Mouse (Mus musculus): ENCODE results near the gene Tnfsfm13. TPM values are rescaled to one million over a fixed set of nuclear protein-coding genes. Genes with fewer than 3 reads are reported as not detected.
"Not testable (repeated sequence)": the region's sequence is repeated elsewhere in the genome, so short reads cannot be mapped to it uniquely, and the experiment has no call there.

The Tnfsfm13 gene
- polyA plus RNA-seq (2012; rRNA removed) = 2.9 and 4.9 TPM in 2 replicates

- DNase-seq (ENCODE audit: extremely low spot score in 1 of 2, low spot score in 1 of 2) = peak in 1 of 2 experiments; percentile 20
Measured at GRCm38 (mm10) chr11:69695361-69696181, at the start of gene Tnfsfm13, which contains the start of gene Tnfsf12. Tnfsfm13 (minus strand) TSS chr11:69696098. Tnfsf12 (minus strand) TSS chr11:69695849.

- not testable (repeated sequence) for DNase-seq (ENCODE audit: extremely low spot score in 1 of 2, low spot score in 1 of 2)
Measured at GRCm38 (mm10) chr11:69731408-69731807, 35.5 kb upstream of the Tnfsfm13 start.

GRCm38 (mm10) chr11:69729063-69729462 is 33.2 kb upstream of the Tnfsfm13 start:
- DNase-seq (ENCODE audit: extremely low spot score in 1 of 2, low spot score in 1 of 2) = peak in 1 of 2 experiments; percentile 55

GRCm38 (mm10) chr11:69725951-69726350 is 30.1 kb upstream of the Tnfsfm13 start:
- no peak for DNase-seq (ENCODE audit: extremely low spot score in 1 of 2, low spot score in 1 of 2)

GRCm38 (mm10) chr11:69723074-69723473 is 27.2 kb upstream of the Tnfsfm13 start:
- no peak for DNase-seq (ENCODE audit: extremely low spot score in 1 of 2, low spot score in 1 of 2)

- DNase-seq (ENCODE audit: extremely low spot score in 1 of 2, low spot score in 1 of 2) = no peak
Measured at GRCm38 (mm10) chr11:69720852-69721251, 25.0 kb upstream of the Tnfsfm13 start.

GRCm38 (mm10) chr11:69719423-69719822 is 23.5 kb upstream of the Tnfsfm13 start:
- no peak for DNase-seq (ENCODE audit: extremely low spot score in 1 of 2, low spot score in 1 of 2)

- no peak for DNase-seq (ENCODE audit: extremely low spot score in 1 of 2, low spot score in 1 of 2)
Measured at GRCm38 (mm10) chr11:69718661-69719060, 22.8 kb upstream of the Tnfsfm13 start.

GRCm38 (mm10) chr11:69716953-69717352 is 21.1 kb upstream of the Tnfsfm13 start:
- DNase-seq (ENCODE audit: extremely low spot score in 1 of 2, low spot score in 1 of 2) = no peak

- DNase-seq (ENCODE audit: extremely low spot score in 1 of 2, low spot score in 1 of 2) = peak in 1 of 2 experiments; percentile 30
Measured at GRCm38 (mm10) chr11:69715929-69716328, 20.0 kb upstream of the Tnfsfm13 start.

GRCm38 (mm10) chr11:69715482-69715881 is 19.6 kb upstream of the Tnfsfm13 start:
- DNase-seq (ENCODE audit: extremely low spot score in 1 of 2, low spot score in 1 of 2) = no peak

- no peak for DNase-seq (ENCODE audit: extremely low spot score in 1 of 2, low spot score in 1 of 2)
Measured at GRCm38 (mm10) chr11:69714636-69715329, 18.9 kb upstream of the Tnfsfm13 start.

GRCm38 (mm10) chr11:69712954-69713672 is 17.2 kb upstream of the Tnfsfm13 start:
- no peak for DNase-seq (ENCODE audit: extremely low spot score in 1 of 2, low spot score in 1 of 2)

GRCm38 (mm10) chr11:69711082-69711481 is 15.2 kb upstream of the Tnfsfm13 start:
- no peak for DNase-seq (ENCODE audit: extremely low spot score in 1 of 2, low spot score in 1 of 2)

- DNase-seq (ENCODE audit: extremely low spot score in 1 of 2, low spot score in 1 of 2) = no peak
Measured at GRCm38 (mm10) chr11:69710470-69710869, 14.6 kb upstream of the Tnfsfm13 start.

- no peak for DNase-seq (ENCODE audit: extremely low spot score in 1 of 2, low spot score in 1 of 2)
Measured at GRCm38 (mm10) chr11:69709554-69710446, 13.9 kb upstream of the Tnfsfm13 start.

GRCm38 (mm10) chr11:69708614-69709265 is 12.8 kb upstream of the Tnfsfm13 start:
- DNase-seq (ENCODE audit: extremely low spot score in 1 of 2, low spot score in 1 of 2) = no peak

GRCm38 (mm10) chr11:69707873-69708381 is 12.0 kb upstream of the Tnfsfm13 start:
- no peak for DNase-seq (ENCODE audit: extremely low spot score in 1 of 2, low spot score in 1 of 2)

GRCm38 (mm10) chr11:69707480-69707847 is 11.6 kb upstream of the Tnfsfm13 start:
- DNase-seq (ENCODE audit: extremely low spot score in 1 of 2, low spot score in 1 of 2) = no peak
